Mouse (Mus musculus) neural tube, embryonic 11.5 days (tissue): ENCODE results near the gene Pik3ca. TPM values are rescaled to one million over a fixed set of nuclear protein-coding genes. Genes with fewer than 3 reads are reported as not detected.
"Not testable (repeated sequence)": the region's sequence is repeated elsewhere in the genome, so short reads cannot be mapped to it uniquely, and the experiment has no call there.

Experiments
- ATAC-seq: fragments of 200-750 bp; cut with Nextera tagmentation; 2 replicates; pipeline ENCODE4 v1.8.0; 2017; ENCODE audit warnings: moderate number of reproducible peaks, mild to moderate bottlenecking, moderate TSS enrichment, moderate library complexity; ENCODE audit not compliant: insufficient read depth, low FRiP score, low TSS enrichment
- DNase-seq: peaks from one replicate; pipeline ENCODE4 v3.0.0-alpha.2; 2015; ENCODE audit warnings: low spot score
- H3K27ac ChIP-seq: fragments of 300-500 bp; sonication (generic); 2 replicates; pipeline ENCODE4 v1.5.1; 2014; ENCODE audit warnings: low read depth, mild to moderate bottlenecking, low read length
- H3K27me3 ChIP-seq: fragments of 300-500 bp; sonication (generic); 2 replicates; pipeline ENCODE4 v1.6.1; 2014; ENCODE audit warnings: mild to moderate bottlenecking, low read length, mixed read lengths; ENCODE audit not compliant: control insufficient read depth, insufficient read depth
- H3K36me3 ChIP-seq: fragments of 300-500 bp; sonication (generic); 2 replicates; pipeline ENCODE4 v1.6.1; 2014; ENCODE audit warnings: mild to moderate bottlenecking, low read length, moderate library complexity, mixed read lengths; ENCODE audit not compliant: control insufficient read depth, insufficient read depth
- H3K4me1 ChIP-seq: fragments of 300-500 bp; sonication (generic); 2 replicates; pipeline ENCODE4 v1.6.1; 2014; ENCODE audit warnings: low read length, mixed read lengths; ENCODE audit not compliant: control insufficient read depth, insufficient read depth
- H3K4me2 ChIP-seq: fragments of 300-500 bp; sonication (generic); 2 replicates; pipeline ENCODE4 v1.6.1; 2014; ENCODE audit warnings: low read depth, mild to moderate bottlenecking, moderate library complexity
- H3K4me3 ChIP-seq: fragments of 300-500 bp; sonication (generic); 2 replicates; pipeline ENCODE4 v1.5.1; 2014; ENCODE audit warnings: low read depth, low read length
- H3K9ac ChIP-seq: fragments of 300-500 bp; sonication (generic); 2 replicates; pipeline ENCODE4 v1.6.1; 2014; ENCODE audit warnings: mild to moderate bottlenecking, low read length
- H3K9me3 ChIP-seq: fragments of 300-500 bp; sonication (generic); 2 replicates; pipeline ENCODE4 v1.6.1; 2016; ENCODE audit warnings: low read length; ENCODE audit not compliant: control insufficient read depth
- WGBS: fragments of 180-500 bp; shearing (Covaris S2); extraction: QIAGEN DNeasy Blood & Tissue Kit; methylation state at CpG from one replicate; pipeline ENCODE4 v1.1.7; 2014; 5-methylcytosine and 5-hydroxymethylcytosine counted together
- polyA plus RNA-seq: library from polyadenylated mRNA; unstranded; fragments of >200 nt; fragmentation: Nextera tagmentation; extraction: Ambion mirVana; gene quantifications from 2 replicates; pipeline ENCODE4 v1.2.1, GENCODE M21; 2014

Pik3ca gene
- polyA plus RNA-seq, 1 experiment from 2014 or later = 17.2 TPM

- ATAC-seq (no peak), DNase-seq (no peak)
- Histone ChIP-seq H3K4me3 (no peak overlapping the region), H3K36me3 (no peaks in the 10 kb centered on the region), H3K4me2 (no peak overlapping the region), H3K4me1 (no peaks in the 10 kb centered on the region), H3K9ac (no peak overlapping the region), H3K9me3 (no peaks in the 10 kb centered on the region), H3K27ac (no peak overlapping the region), H3K27me3 (no peaks in the 10 kb centered on the region)
- WGBS = 88% methylated on average over 4 of the region's 4 CpGs
These were observed 31.4 kb downstream of the Pik3ca start for GRCm38 (mm10) chr3:32428921-32429320.

DNA sequence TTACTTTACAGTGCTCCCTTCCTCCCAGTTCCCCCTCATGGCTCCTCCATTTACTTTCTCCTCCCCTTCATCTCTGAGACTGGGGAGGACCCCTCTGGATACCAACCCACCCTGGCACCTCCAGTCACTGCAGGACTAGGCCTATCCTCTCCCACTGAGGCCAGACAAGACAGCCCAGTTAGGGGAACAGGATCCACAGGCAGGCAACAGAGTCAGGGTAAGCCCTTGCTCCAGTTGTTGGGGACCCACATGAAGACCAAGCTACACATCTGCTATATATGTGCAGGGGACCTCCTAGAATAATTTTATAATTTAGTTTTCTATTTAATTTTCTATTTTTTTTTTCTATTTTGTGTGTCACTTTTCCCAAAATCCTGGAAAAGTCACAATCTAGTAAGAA lies 31.9 kb downstream of the Pik3ca start:
- H3K4me1 ChIP-seq, H3K4me3 ChIP-seq, H3K4me2 ChIP-seq, H3K27ac ChIP-seq, ATAC-seq, H3K36me3 ChIP-seq, H3K27me3 ChIP-seq, DNase-seq, H3K9ac ChIP-seq, H3K9me3 ChIP-seq: not testable (repeated sequence)

DNA sequence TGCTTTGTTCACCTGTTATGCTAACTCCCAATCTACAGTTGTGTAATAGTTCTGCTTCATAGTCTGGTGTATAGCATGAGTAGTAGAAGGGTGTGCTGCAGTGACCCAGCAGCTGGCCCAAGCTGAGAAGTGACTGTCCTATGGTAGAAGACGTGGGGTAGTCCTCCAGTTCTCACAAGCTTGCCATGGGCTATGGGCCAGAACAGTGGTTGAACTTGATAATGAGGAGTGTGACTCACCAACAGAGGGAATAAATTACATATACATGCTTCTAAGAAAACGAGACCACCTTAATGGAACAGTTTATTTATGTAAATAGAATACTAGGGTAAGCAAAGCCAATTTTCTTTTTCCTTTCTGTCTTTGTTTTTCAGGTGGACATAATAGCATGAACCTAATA lies 32.9 kb downstream of the Pik3ca start:
- Histone ChIP-seq H3K4me3 (no peak overlapping the region), H3K9me3 (no peaks in the 10 kb centered on the region), H3K4me2 (no peak overlapping the region), H3K27me3 (no peaks in the 10 kb centered on the region), H3K4me1 (no peaks in the 10 kb centered on the region), H3K27ac (no peak overlapping the region), H3K9ac (no peak overlapping the region), H3K36me3 (no peaks in the 10 kb centered on the region)
- DNase-seq (no peak), ATAC-seq (no peak)
- WGBS = 69% methylated on average over 2 of the region's 2 CpGs

DNA sequence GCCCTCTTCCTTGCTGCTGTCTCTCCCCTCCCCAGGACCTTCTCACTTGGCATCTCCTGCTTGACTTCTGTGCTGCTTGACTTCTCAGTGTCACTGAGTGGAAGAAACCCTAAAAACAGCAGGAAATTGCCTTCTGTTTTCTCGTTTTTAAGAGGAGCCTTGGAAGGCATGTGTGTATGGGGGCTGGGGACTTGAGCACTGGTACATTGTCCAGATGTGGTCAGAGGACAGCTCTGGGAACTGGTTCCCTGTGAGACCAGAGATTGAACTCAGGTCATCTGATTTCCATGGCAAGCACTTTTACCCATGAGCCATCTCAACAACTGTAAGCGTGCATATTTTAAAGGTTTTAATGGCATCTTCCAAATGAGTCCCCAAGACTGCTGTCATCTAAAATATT lies 36.5 kb downstream of the Pik3ca start:
- ATAC-seq (no peak), DNase-seq (no peak)
- Histone ChIP-seq H3K4me3 (no peak overlapping the region), H3K9me3 (no peaks in the 10 kb centered on the region), H3K27ac (no peak overlapping the region), H3K36me3 (peaks cover 8% of the 10 kb centered on the region), H3K9ac (no peak overlapping the region), H3K27me3 (no peaks in the 10 kb centered on the region), H3K4me1 (no peaks in the 10 kb centered on the region), H3K4me2 (no peak overlapping the region)
- 72% methylated on average over 2 of the region's 2 CpGs for WGBS

DNA sequence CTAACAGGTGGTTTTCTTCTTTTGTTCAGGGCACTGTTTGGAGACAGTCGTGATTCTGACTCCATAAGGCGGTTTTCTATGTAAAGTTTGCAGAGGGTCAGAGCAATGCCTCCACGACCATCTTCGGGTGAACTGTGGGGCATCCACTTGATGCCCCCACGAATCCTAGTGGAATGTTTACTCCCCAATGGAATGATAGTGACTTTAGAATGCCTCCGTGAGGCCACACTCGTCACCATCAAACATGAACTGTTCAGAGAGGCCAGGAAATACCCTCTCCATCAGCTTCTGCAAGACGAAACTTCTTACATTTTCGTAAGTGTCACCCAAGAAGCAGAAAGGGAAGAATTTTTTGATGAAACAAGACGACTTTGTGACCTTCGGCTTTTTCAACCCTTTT lies 38.6 kb downstream of the Pik3ca start:
- DNase-seq (no peak), ATAC-seq (no peak)
- no peak overlapping the region for H3K4me3 ChIP-seq
- 90% methylated on average over 11 of the region's 11 CpGs for WGBS
- H3K9me3 ChIP-seq = no peaks in the 10 kb centered on the region
- no peak overlapping the region for H3K9ac ChIP-seq
- H3K4me2 ChIP-seq = no peak overlapping the region
- no peaks in the 10 kb centered on the region for H3K27me3 ChIP-seq
- no peak overlapping the region for H3K27ac ChIP-seq
- peaks cover 13% of the 10 kb centered on the region for H3K36me3 ChIP-seq
- no peaks in the 10 kb centered on the region for H3K4me1 ChIP-seq

DNA sequence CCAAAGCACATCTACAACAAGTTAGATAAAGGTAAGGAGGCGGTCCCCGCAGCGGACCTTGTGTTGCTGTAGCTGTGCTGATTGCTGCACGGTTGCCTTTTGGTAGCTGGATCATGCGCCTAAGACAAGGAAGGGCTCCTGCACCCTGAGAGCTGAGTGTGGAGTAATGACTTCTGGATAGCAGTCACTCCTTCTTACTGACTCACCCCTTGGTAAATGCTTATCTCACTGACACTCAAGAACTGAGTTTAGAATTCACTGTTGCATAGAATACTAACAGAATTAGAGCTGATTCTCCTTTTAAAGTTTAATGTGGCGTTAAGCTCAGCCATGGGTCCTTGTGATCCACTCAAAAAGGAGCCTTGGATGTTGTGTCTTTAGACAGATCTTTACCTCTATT lies 39.8 kb downstream of the Pik3ca start:
- Histone ChIP-seq H3K36me3 (peaks cover 16% of the 10 kb centered on the region), H3K9ac (no peak overlapping the region), H3K9me3 (no peaks in the 10 kb centered on the region), H3K4me2 (no peak overlapping the region), H3K4me1 (no peaks in the 10 kb centered on the region), H3K27me3 (no peaks in the 10 kb centered on the region), H3K4me3 (no peak overlapping the region), H3K27ac (no peak overlapping the region)
- no peak for DNase-seq
- 94% methylated on average over 6 of the region's 6 CpGs for WGBS
- no peak for ATAC-seq

- H3K9me3 ChIP-seq = no peaks in the 10 kb centered on the region
- H3K27ac ChIP-seq = no peak overlapping the region
- no peak for ATAC-seq
- no peaks in the 10 kb centered on the region for H3K4me1 ChIP-seq
- no peak overlapping the region for H3K4me3 ChIP-seq
- no peaks in the 10 kb centered on the region for H3K27me3 ChIP-seq
- H3K4me2 ChIP-seq = no peak overlapping the region
- no peak for DNase-seq
- H3K36me3 ChIP-seq = peaks cover 16% of the 10 kb centered on the region
- H3K9ac ChIP-seq = no peak overlapping the region
- 96% methylated on average over 6 of the region's 6 CpGs for WGBS
These were observed 40.3 kb downstream of the Pik3ca start for GRCm38 (mm10) chr3:32437820-32438219.

DNA sequence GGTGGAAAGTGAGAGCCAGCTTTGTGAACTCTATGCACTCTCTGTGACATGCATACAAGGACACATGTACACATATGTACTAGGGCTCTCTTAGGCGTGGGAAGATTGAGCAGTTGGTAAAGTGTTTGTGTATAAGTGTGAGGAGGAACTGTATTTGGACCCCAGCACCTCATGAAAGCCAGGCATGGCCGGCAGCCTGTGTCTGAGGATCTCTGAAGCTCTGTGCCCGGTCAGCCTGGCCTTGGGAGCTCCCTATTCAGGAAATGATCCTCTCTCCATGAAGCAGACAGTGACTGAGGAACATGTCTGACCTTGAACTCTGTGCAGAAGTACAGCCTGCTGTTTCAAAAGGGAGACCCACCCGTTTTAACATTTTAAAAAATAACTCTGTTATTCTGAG lies 41.2 kb downstream of the Pik3ca start:
- 91% methylated on average over 4 of the region's 4 CpGs for WGBS
- no peak overlapping the region for H3K4me3 ChIP-seq
- H3K9me3 ChIP-seq = no peaks in the 10 kb centered on the region
- no peak for ATAC-seq
- H3K9ac ChIP-seq = no peak overlapping the region
- DNase-seq = no peak
- no peak overlapping the region for H3K27ac ChIP-seq
- H3K36me3 ChIP-seq = peaks cover 16% of the 10 kb centered on the region
- H3K4me1 ChIP-seq = no peaks in the 10 kb centered on the region
- H3K4me2 ChIP-seq = no peak overlapping the region
- no peaks in the 10 kb centered on the region for H3K27me3 ChIP-seq

- H3K27ac ChIP-seq = no peak overlapping the region
- H3K4me1 ChIP-seq = no peaks in the 10 kb centered on the region
- H3K27me3 ChIP-seq = no peaks in the 10 kb centered on the region
- no peak overlapping the region for H3K4me2 ChIP-seq
- no peaks in the 10 kb centered on the region for H3K9me3 ChIP-seq
- H3K4me3 ChIP-seq = no peak overlapping the region
- peaks cover 20% of the 10 kb centered on the region for H3K36me3 ChIP-seq
- no peak overlapping the region for H3K9ac ChIP-seq
- DNase-seq = no peak
- ATAC-seq = no peak
These were observed 44.2 kb downstream of the Pik3ca start for GRCm38 (mm10) chr3:32441710-32442109.
